7 mouse cellular contexts compared by ENCODE assay signal in genomic region chr11:120252843-120253645, GRCm38 (mm10). TPM values are rescaled to one million over a fixed set of nuclear protein-coding genes. Genes with fewer than 3 reads are reported as not detected.
A peak's percentile ranks its signal among the peaks of the same experiment; 100 is the strongest.
DNase-seq lines count a peak whose midpoint lies in the region; ATAC-seq and TF ChIP-seq lines count a peak whose summit lies in the region.

No protein-coding gene starts in this region.

- no peak for TF ChIP-seq CTCF in forebrain, postnatal 0 days (IDR thresholded peaks at IDR 0.05; ENCODE audit: low read depth)
- no peak for TF ChIP-seq CTCF in kidney, postnatal 0 days (IDR thresholded peaks at IDR 0.05; ENCODE audit: low read depth)
- no peak for TF ChIP-seq CTCF in stomach, postnatal 0 days (IDR thresholded peaks at IDR 0.05; ENCODE audit: low read depth)

- no peaks in the 10 kb centered on the region for H3K36me3 ChIP-seq in forebrain, postnatal 0 days (ENCODE audit: insufficient read depth)
- no peaks in the 10 kb centered on the region for H3K36me3 ChIP-seq in kidney, postnatal 0 days (ENCODE audit: insufficient read depth, low read length)
- no peaks in the 10 kb centered on the region for H3K36me3 ChIP-seq in stomach, postnatal 0 days (ENCODE audit: control insufficient read depth, insufficient read depth, low read length)

- WGBS in forebrain, postnatal 0 days, result 45% methylated on average over 12 of the region's 12 CpGs
- WGBS in kidney, postnatal 0 days, result 51% methylated on average over 12 of the region's 12 CpGs
- 46% methylated on average over 12 of the region's 12 CpGs for WGBS in stomach, postnatal 0 days

- peak; percentile 73 for ATAC-seq in forebrain, postnatal 0 days
- ATAC-seq in kidney, postnatal 0 days (replicated peaks; ENCODE audit: low FRiP score, low read depth), result peak; percentile 53
- peak; percentile 47 for ATAC-seq in stomach, postnatal 0 days (ENCODE audit: low FRiP score, low TSS enrichment)

- no peak overlapping the region; the same call in 1 of the 2 replicates for H3K27ac ChIP-seq in forebrain, postnatal 0 days (ENCODE audit: low read depth, low read length)
- H3K27ac ChIP-seq in kidney, postnatal 0 days, result peak overlapping the region; percentile 69
- H3K27ac ChIP-seq in stomach, postnatal 0 days (replicated peaks), result peak overlapping the region; percentile 53; the same call in 1 of the 2 replicates

- TF ChIP-seq EP300 in stomach, postnatal 0 days (optimal IDR thresholded peaks at IDR 0.05), result no peak

- no peaks in the 10 kb centered on the region for H3K27me3 ChIP-seq in forebrain, postnatal 0 days (ENCODE audit: insufficient read depth, low read length)
- H3K27me3 ChIP-seq in kidney, postnatal 0 days (ENCODE audit: insufficient read depth, low read length), result no peaks in the 10 kb centered on the region
- no peaks in the 10 kb centered on the region for H3K27me3 ChIP-seq in stomach, postnatal 0 days (ENCODE audit: control insufficient read depth, insufficient read depth, low read length)

- no peak overlapping the region for H3K4me3 ChIP-seq in forebrain, postnatal 0 days (ENCODE audit: low read depth, low read length)
- H3K4me3 ChIP-seq in kidney, postnatal 0 days (replicated peaks; ENCODE audit: low read depth, low read length), result no peak overlapping the region
- H3K4me3 ChIP-seq in stomach, postnatal 0 days (ENCODE audit: low read depth, low read length), result no peak overlapping the region

- H3K4me1 ChIP-seq in forebrain, postnatal 0 days (ENCODE audit: insufficient read depth), result peaks cover 30% of the 10 kb centered on the region
- peaks cover 64% of the 10 kb centered on the region for H3K4me1 ChIP-seq in kidney, postnatal 0 days (replicated peaks; ENCODE audit: insufficient read depth, low read length)
- H3K4me1 ChIP-seq in stomach, postnatal 0 days (replicated peaks; ENCODE audit: control insufficient read depth, insufficient read depth), result peaks cover 23% of the 10 kb centered on the region

- no peaks in the 10 kb centered on the region for H3K9me3 ChIP-seq in forebrain, postnatal 0 days (ENCODE audit: low read length)
- no peaks in the 10 kb centered on the region for H3K9me3 ChIP-seq in kidney, postnatal 0 days (replicated peaks; ENCODE audit: low read length)
- H3K9me3 ChIP-seq in stomach, postnatal 0 days (ENCODE audit: control insufficient read depth, low read length), result no peaks in the 10 kb centered on the region

- no peak overlapping the region for H3K9ac ChIP-seq in forebrain, postnatal 0 days
- no peak overlapping the region for H3K9ac ChIP-seq in kidney, postnatal 0 days (ENCODE audit: low read depth, low read length)
- H3K9ac ChIP-seq in stomach, postnatal 0 days (ENCODE audit: low read length), result no peak overlapping the region

- no peak overlapping the region for H3K4me2 ChIP-seq in forebrain, postnatal 0 days (ENCODE audit: low read depth)
- H3K4me2 ChIP-seq in kidney, postnatal 0 days (ENCODE audit: low read length), result no peak overlapping the region; the same call in 1 of the 2 replicates
- H3K4me2 ChIP-seq in stomach, postnatal 0 days (replicated peaks; ENCODE audit: low read depth), result 0 out of 2 replicates have a peak overlapping the region, but pooled peaks have one; percentile 17

- DNase-seq in 3134 (ENCODE audit: extremely low read depth, insufficient read length, low spot score) (peak; percentile 87), ES-CJ7 (ENCODE audit: low read depth, low spot score) (peak; percentile 95)
- DNase-seq in forebrain, postnatal 0 days, result peak; percentile 72
- peak; percentile 89 for DNase-seq in kidney, postnatal 0 days (ENCODE audit: low spot score)
- DNase-seq in stomach, postnatal 0 days (ENCODE audit: low spot score), result peak; percentile 44
- no peak for DNase-seq in spleen, postnatal 4 days (ENCODE audit: low spot score in 2 of 2)
- DNase-seq in right cerebral cortex, postnatal 25 days, result no peak

RNA-seq across cellular contexts. Expression of gene Bahcc1, which starts 20.3 kb away (rescaled TPM):
- 19.3 and 26.5 TPM in 2 replicates for total RNA-seq in forebrain, postnatal 0 days (2014; rRNA removed)
- polyA plus RNA-seq in forebrain, postnatal 0 days (2015; fragmentation: Nextera tagmentation; extraction: Ambion mirVana), result 3.9 and 6.5 TPM in 2 replicates
- polyA plus RNA-seq in kidney, postnatal 0 days (2015; fragmentation: Nextera tagmentation; extraction: Ambion mirVana), result 8.2 and 8.6 TPM in 2 replicates
- polyA plus RNA-seq in stomach, postnatal 0 days (2015; fragmentation: Nextera tagmentation; extraction: Ambion mirVana), result 2.7 and 2.9 TPM in 2 replicates

Comparison
In these comparisons a context has a peak if more than half of its experiments do, and no peak if none do; other contexts are left out.
1. DNase-seq: peak in 3134 (single experiment), ES-CJ7 (single experiment), forebrain, postnatal 0 days (single experiment), kidney, postnatal 0 days (single experiment) and stomach, postnatal 0 days (single experiment); none in spleen, postnatal 4 days (0 of 2) and right cerebral cortex, postnatal 25 days (single experiment).
2. Peak in every context shown above with its lines, with median percentiles within 50 percentile points of each other: ATAC-seq.